Mouse (Mus musculus) embryonic facial prominence, embryonic 14.5 days (tissue): ENCODE data around the gene Pik3r2. TPM values are rescaled to one million over a fixed set of nuclear protein-coding genes. Genes with fewer than 3 reads are reported as not detected.
A peak's percentile ranks its signal among the peaks of the same experiment; 100 is the strongest.

Source experiments
- ATAC-seq: fragments of 200-750 bp; cut with Nextera tagmentation; 2 replicates; pipeline ENCODE4 v1.8.0; 2017; ENCODE audit warnings: low read depth, moderate number of reproducible peaks, moderate TSS enrichment
- DNase-seq: peaks from one replicate; pipeline ENCODE4 v3.0.0-alpha.2; 2015; ENCODE audit warnings: low spot score
- H3K27ac ChIP-seq: fragments of 300-500 bp; sonication (generic); replicated peaks from 2 replicates; pipeline ENCODE4 v1.5.1; 2014; ENCODE audit warnings: low read depth, mild to moderate bottlenecking, low read length, moderate library complexity
- H3K27me3 ChIP-seq: fragments of 300-500 bp; sonication (generic); replicated peaks from 2 replicates; pipeline ENCODE4 v1.6.1; 2014; ENCODE audit warnings: low read length; ENCODE audit not compliant: control insufficient read depth, insufficient read depth
- H3K36me3 ChIP-seq: fragments of 300-500 bp; sonication (generic); 2 replicates; pipeline ENCODE4 v1.6.1; 2014; ENCODE audit warnings: low read length, mixed read lengths; ENCODE audit not compliant: control insufficient read depth, insufficient read depth
- H3K4me1 ChIP-seq: fragments of 300-500 bp; sonication (generic); 2 replicates; pipeline ENCODE4 v1.6.1; 2014; ENCODE audit warnings: antibody characterized with exemption, low read length; ENCODE audit not compliant: control insufficient read depth, insufficient read depth
- H3K4me2 ChIP-seq: fragments of 300-500 bp; sonication (generic); 2 replicates; pipeline ENCODE4 v1.6.1; 2014; ENCODE audit warnings: low read depth, mild to moderate bottlenecking, low read length, moderate library complexity, mixed read lengths
- H3K4me3 ChIP-seq: fragments of 300-500 bp; sonication (generic); 2 replicates; pipeline ENCODE4 v1.5.1; 2014; ENCODE audit warnings: low read depth, mild to moderate bottlenecking, low read length
- H3K9ac ChIP-seq: fragments of 300-500 bp; sonication (generic); 2 replicates; pipeline ENCODE4 v1.6.1; 2014; ENCODE audit warnings: low read depth, mild to moderate bottlenecking, low read length, moderate library complexity, mixed read lengths
- H3K9me3 ChIP-seq: fragments of 300-500 bp; sonication (generic); 2 replicates; pipeline ENCODE4 v1.6.1; 2016; ENCODE audit warnings: low read length; ENCODE audit not compliant: control insufficient read depth
- WGBS: fragments of 180-500 bp; shearing (Covaris S2); extraction: QIAGEN DNeasy Blood & Tissue Kit; methylation state at CpG from one replicate; pipeline ENCODE4 v1.1.7; 2014; 5-methylcytosine and 5-hydroxymethylcytosine counted together
- polyA plus RNA-seq: library from polyadenylated mRNA; unstranded; fragments of >200 nt; fragmentation: Nextera tagmentation; extraction: Ambion mirVana; gene quantifications from 2 replicates; pipeline ENCODE4 v1.2.1, GENCODE M21; 2014

Gene Pik3r2
- polyA plus RNA-seq, 1 experiment from 2014 or later, result 61.5 TPM

- DNase-seq, result peak; percentile 78
- H3K9ac ChIP-seq, result peak overlapping the region; percentile 46; the same call in 1 of the 2 replicates
- peak overlapping the region; percentile 67 for H3K27ac ChIP-seq
- H3K9me3 ChIP-seq, result no peaks in the 10 kb centered on the region
- WGBS, result 46% methylated on average over 5 of the region's 5 CpGs
- H3K4me2 ChIP-seq, result peak overlapping the region; percentile 30; the same call in 1 of the 2 replicates
- H3K27me3 ChIP-seq, result no peaks in the 10 kb centered on the region
- peaks cover 60% of the 10 kb centered on the region for H3K36me3 ChIP-seq
- H3K4me3 ChIP-seq, result no peak overlapping the region
- ATAC-seq, result no peak
- peaks cover 35% of the 10 kb centered on the region for H3K4me1 ChIP-seq
Measured at GRCm38 (mm10) chr8:70773410-70773809, 3.1 kb downstream of the Pik3r2 start.

- Histone ChIP-seq H3K36me3 (peaks cover 63% of the 10 kb centered on the region), H3K4me2 (peak overlapping the region; percentile 30; the same call in 1 of the 2 replicates), H3K27ac (peak overlapping the region; percentile 67), H3K4me1 (peaks cover 34% of the 10 kb centered on the region), H3K4me3 (no peak overlapping the region), H3K9me3 (no peaks in the 10 kb centered on the region), H3K9ac (0 out of 2 replicates have a peak overlapping the region, but pooled peaks have one; percentile 46), H3K27me3 (no peaks in the 10 kb centered on the region)
- 82% methylated on average over 9 of the region's 9 CpGs for WGBS
- DNase-seq (no peak), ATAC-seq (no peak)
Measured at GRCm38 (mm10) chr8:70772890-70773289, 3.6 kb downstream of the Pik3r2 start.

DNA sequence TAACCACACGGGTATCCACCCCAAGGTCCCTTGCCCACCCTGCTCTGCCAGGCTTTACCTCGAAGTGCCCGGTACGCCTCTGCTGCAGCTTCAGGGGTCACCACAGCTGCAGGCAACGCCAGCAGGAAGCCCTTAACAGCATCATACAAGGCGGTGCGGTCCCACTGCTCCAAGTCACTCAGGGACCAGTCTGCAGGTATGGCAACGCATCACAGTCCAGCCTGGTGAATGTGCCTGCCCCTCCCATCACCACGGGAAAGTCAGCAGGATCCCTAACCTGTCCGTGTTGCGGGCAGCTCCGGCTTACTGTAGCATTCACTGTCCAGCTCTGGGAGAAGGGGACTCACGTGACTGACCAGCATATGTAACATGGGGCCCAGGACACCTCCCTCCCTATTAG is 4.4 kb downstream of the Pik3r2 start:
- H3K9me3 ChIP-seq, result no peaks in the 10 kb centered on the region
- no peak overlapping the region for H3K4me2 ChIP-seq
- H3K4me1 ChIP-seq, result peaks cover 30% of the 10 kb centered on the region
- H3K9ac ChIP-seq, result no peak overlapping the region
- H3K27me3 ChIP-seq, result no peaks in the 10 kb centered on the region
- DNase-seq, result no peak
- no peak overlapping the region for H3K27ac ChIP-seq
- peaks cover 68% of the 10 kb centered on the region for H3K36me3 ChIP-seq
- no peak overlapping the region for H3K4me3 ChIP-seq
- no peak for ATAC-seq
- WGBS, result 88% methylated on average over 12 of the region's 13 CpGs

DNA sequence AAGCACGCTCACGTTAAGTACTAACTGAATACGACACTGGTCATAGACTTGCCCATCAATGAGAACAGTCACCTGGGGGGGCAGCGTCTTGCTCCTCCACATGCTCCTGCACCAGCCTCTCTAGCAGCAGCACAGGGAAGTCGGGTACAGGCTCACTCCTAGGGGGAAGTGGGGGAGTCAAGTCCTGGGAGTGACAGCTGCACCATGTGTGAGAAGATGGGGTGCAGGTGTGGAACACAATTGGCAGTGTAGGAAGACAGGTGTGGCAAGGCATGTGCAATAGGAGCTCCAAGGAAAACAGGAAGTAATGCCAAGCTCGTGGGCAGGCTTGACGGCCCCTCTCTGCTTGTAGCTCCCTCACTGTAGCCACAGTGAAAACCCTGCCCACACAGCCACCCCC is 5.3 kb downstream of the Pik3r2 start:
- Histone ChIP-seq H3K9me3 (no peaks in the 10 kb centered on the region), H3K4me2 (no peak overlapping the region), H3K27ac (no peak overlapping the region), H3K9ac (no peak overlapping the region), H3K4me3 (no peak overlapping the region), H3K36me3 (peaks cover 68% of the 10 kb centered on the region), H3K27me3 (no peaks in the 10 kb centered on the region), H3K4me1 (peaks cover 30% of the 10 kb centered on the region)
- DNase-seq (no peak), ATAC-seq (no peak)
- 86% methylated on average over 5 of the region's 7 CpGs for WGBS

DNA sequence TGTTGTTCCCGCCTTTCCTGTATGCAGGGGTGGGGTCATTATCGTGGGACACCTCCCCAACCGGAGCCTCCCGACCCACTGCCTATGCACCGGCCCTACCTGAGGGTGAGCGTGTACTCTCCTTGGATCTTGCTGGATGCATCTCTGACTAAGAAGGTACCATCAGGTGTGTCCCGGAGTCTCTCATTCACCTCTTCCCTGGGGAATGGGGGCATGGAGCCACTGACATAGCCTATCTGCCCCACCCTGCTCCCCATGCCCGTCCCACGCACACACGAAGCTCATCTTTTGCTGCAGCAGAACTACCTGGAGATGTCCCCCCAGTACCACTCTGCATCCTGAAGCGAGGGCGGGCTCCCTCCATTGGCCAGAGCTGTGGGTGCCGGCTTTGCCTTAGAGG is 5.8 kb downstream of the Pik3r2 start:
- Histone ChIP-seq H3K9ac (no peak overlapping the region), H3K4me1 (peaks cover 34% of the 10 kb centered on the region), H3K9me3 (no peaks in the 10 kb centered on the region), H3K4me2 (no peak overlapping the region), H3K4me3 (no peak overlapping the region), H3K27ac (no peak overlapping the region), H3K36me3 (peaks cover 68% of the 10 kb centered on the region), H3K27me3 (no peaks in the 10 kb centered on the region)
- 94% methylated on average over 13 of the region's 13 CpGs for WGBS
- DNase-seq (no peak), ATAC-seq (no peak)

GRCm38 (mm10) chr8:70769858-70770257 is 6.7 kb downstream of the Pik3r2 start:
- DNase-seq (no peak), ATAC-seq (no peak)
- Histone ChIP-seq H3K36me3 (peaks cover 67% of the 10 kb centered on the region), H3K4me1 (peaks cover 26% of the 10 kb centered on the region), H3K27me3 (no peaks in the 10 kb centered on the region), H3K9ac (0 out of 2 replicates have a peak overlapping the region, but pooled peaks have one; percentile 28), H3K9me3 (no peaks in the 10 kb centered on the region), H3K4me2 (no peak overlapping the region), H3K27ac (no peak overlapping the region), H3K4me3 (no peak overlapping the region)
- WGBS, result 75% methylated on average over 12 of the region's 12 CpGs

- peak; percentile 95 for DNase-seq
- Histone ChIP-seq H3K9me3 (no peaks in the 10 kb centered on the region), H3K4me1 (peaks cover 21% of the 10 kb centered on the region), H3K9ac (0 out of 2 replicates have a peak overlapping the region, but pooled peaks have one; percentile 28), H3K4me2 (no peak overlapping the region), H3K27me3 (no peaks in the 10 kb centered on the region), H3K27ac (no peak overlapping the region), H3K36me3 (peaks cover 62% of the 10 kb centered on the region), H3K4me3 (no peak overlapping the region)
- 7% methylated on average over 26 of the region's 26 CpGs for WGBS
- peak; percentile 75 for ATAC-seq
Measured at GRCm38 (mm10) chr8:70769359-70769758, 7.2 kb downstream of the Pik3r2 start.

DNA sequence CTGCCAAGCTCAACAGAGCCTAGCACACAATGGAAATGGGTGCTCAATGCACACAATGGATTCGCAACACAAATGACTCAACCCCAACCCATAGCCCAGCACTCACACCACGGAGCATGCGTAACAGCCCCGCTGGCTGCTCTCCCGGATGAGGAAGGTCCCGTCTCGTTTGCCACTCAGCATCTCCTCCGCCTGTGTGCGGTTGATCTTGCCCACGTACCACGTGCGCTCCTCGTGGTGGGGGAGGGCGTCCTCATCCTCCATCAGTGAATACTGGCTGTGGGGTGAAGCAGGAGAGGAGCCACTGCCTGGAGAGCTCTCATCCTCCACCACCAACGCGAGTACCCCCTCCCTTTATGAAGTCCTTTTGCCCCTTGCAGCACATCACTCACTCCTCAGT is 7.6 kb downstream of the Pik3r2 start:
- ATAC-seq, result no peak

DNA sequence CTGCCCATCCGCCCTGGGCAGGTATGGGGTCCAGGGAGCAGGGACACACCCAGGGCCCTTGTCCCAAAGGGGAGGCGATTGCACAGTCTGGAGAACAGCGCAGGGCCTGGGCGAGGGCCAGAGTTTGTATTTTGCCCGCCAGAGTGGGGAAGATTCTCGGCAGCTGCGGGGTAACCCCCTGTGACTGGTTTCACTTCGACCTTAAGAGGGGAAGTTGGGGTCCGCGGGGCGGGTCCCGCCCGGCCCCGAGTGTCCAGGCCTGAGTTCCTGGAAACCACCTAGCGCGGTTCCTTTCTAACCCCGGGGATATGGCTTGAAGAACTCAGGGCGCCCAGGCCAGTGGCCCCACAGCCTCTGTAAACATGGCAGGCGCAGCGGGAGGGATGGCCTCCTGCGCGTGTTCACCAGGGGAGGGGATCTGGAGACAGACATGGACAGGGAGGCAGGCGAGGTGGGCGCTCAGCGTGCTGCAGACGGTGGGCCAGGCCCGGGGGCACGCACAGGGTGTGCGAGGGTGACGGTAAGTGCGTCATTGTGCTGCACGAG is 8.2 kb downstream of the Pik3r2 start:
- 92% methylated on average over 28 of the region's 32 CpGs for WGBS
- H3K4me3 ChIP-seq, result no peak overlapping the region
- DNase-seq (no peak), ATAC-seq (no peak)
- no peak overlapping the region for H3K4me2 ChIP-seq
- H3K27me3 ChIP-seq, result no peaks in the 10 kb centered on the region
- peaks cover 12% of the 10 kb centered on the region for H3K4me1 ChIP-seq
- no peaks in the 10 kb centered on the region for H3K9me3 ChIP-seq
- no peak overlapping the region for H3K27ac ChIP-seq
- H3K9ac ChIP-seq, result no peak overlapping the region
- peaks cover 63% of the 10 kb centered on the region for H3K36me3 ChIP-seq

More for the DNA sequence above, 7.6 kb downstream of the Pik3r2 start:
- no peak for DNase-seq
- Histone ChIP-seq H3K4me2 (no peak overlapping the region), H3K4me3 (no peak overlapping the region), H3K27me3 (no peaks in the 10 kb centered on the region), H3K36me3 (peaks cover 60% of the 10 kb centered on the region), H3K27ac (no peak overlapping the region), H3K9me3 (no peaks in the 10 kb centered on the region), H3K9ac (no peak overlapping the region), H3K4me1 (peaks cover 17% of the 10 kb centered on the region)
- 83% methylated on average over 16 of the region's 16 CpGs for WGBS
